ENCODE assay signal across 8 mouse cellular contexts in genomic region chr3:65927685-65928084, GRCm38 (mm10). TPM values are rescaled to one million over a fixed set of nuclear protein-coding genes. Genes with fewer than 3 reads are reported as not detected.
A peak's percentile ranks its signal among the peaks of the same experiment; 100 is the strongest.
DNase-seq lines count a peak whose midpoint lies in the region; ATAC-seq lines count a peak whose summit lies in the region.
"Had no signal": no experiment of that assay in that cellular context is flagged by ENCODE, and none has a peak within 500 bp of the region (broad histone marks: within the 10 kb centered on the region; RNA-seq: fewer than 3 reads in every experiment).

No protein-coding gene starts in this region.

- no peak overlapping the region for H3K4me3 ChIP-seq in heart, embryonic 14.5 days (ENCODE audit: control insufficient read depth in 1 of 2, insufficient read depth in 1 of 2, low read depth in 1 of 2, low read length in 2 of 2)

- peak overlapping the region; percentile 0 to 53; a peak in 2 of 4 replicates for H3K27ac ChIP-seq in heart, embryonic 14.5 days (replicated peaks in 1 of 2; ENCODE audit: control insufficient read depth in 1 of 2, insufficient read depth in 1 of 2, low read depth in 2 of 2, low read length in 2 of 2)
- H3K27ac ChIP-seq: liver, embryonic 14.5 days had no signal

- no peaks in the 10 kb centered on the region for H3K36me3 ChIP-seq in heart, embryonic 14.5 days (ENCODE audit: control insufficient read depth, insufficient read depth, low read length)

- H3K27me3 ChIP-seq in heart, embryonic 14.5 days (ENCODE audit: control insufficient read depth, insufficient read depth, low read length): no peaks in the 10 kb centered on the region

- no peak overlapping the region for H3K9ac ChIP-seq in heart, embryonic 14.5 days (ENCODE audit: low read length)
- H3K9ac ChIP-seq: liver, embryonic 14.5 days had no signal

- H3K4me1 ChIP-seq in heart, embryonic 14.5 days (ENCODE audit: control insufficient read depth in 2 of 2, insufficient read depth in 2 of 2, low read length in 2 of 2): peaks cover 21 to 23% of the 10 kb centered on the region in 2 experiments

- H3K9me3 ChIP-seq in heart, embryonic 14.5 days (ENCODE audit: control insufficient read depth, low read length): no peaks in the 10 kb centered on the region

- WGBS in heart, embryonic 14.5 days: 36% methylated on average over 7 of the region's 7 CpGs

- DNase-seq in right cerebral cortex, postnatal 14 days: peak; percentile 34
- no peak for DNase-seq in right cerebral cortex, adult 2 months (ENCODE audit: low spot score in 2 of 2)
- DNase-seq in cerebellum, postnatal 25 days: peak; percentile 38 to 64
- peak; percentile 74 to 78 for DNase-seq in lung, adult 18-20 months
- peak; percentile 78 for DNase-seq in urinary bladder, postnatal 14 days (ENCODE audit: low spot score)
- DNase-seq in layer of hippocampus, adult 9-11 months: no peak

- peak; percentile 33; the same call in 1 of the 2 replicates for ATAC-seq in heart, embryonic 14.5 days (ENCODE audit: insufficient number of reproducible peaks, insufficient read depth, low FRiP score, low read depth)

- H3K4me2 ChIP-seq in heart, embryonic 14.5 days (ENCODE audit: low read length): peak overlapping the region; percentile 6; the same call in 1 of the 2 replicates

RNA-seq across cellular contexts. Expression of gene Ccnl1, which starts 30.4 kb away (rescaled TPM):
- 76.4 and 77.4 TPM in 2 replicates for polyA plus RNA-seq in heart, embryonic 14.5 days (2014; fragmentation: Nextera tagmentation; extraction: Ambion mirVana)

Comparison
In these comparisons a context has a peak if more than half of its experiments do, and no peak if none do; other contexts are left out.
1. DNase-seq: peak in right cerebral cortex, postnatal 14 days (single experiment), cerebellum, postnatal 25 days (2 of 2), lung, adult 18-20 months (2 of 2) and urinary bladder, postnatal 14 days (single experiment); none in right cerebral cortex, adult 2 months (0 of 2) and layer of hippocampus, adult 9-11 months (single experiment).